Mouse (Mus musculus) adrenal gland, postnatal 0 days (tissue): ENCODE results near the gene Hnrnph3. TPM values are rescaled to one million over a fixed set of nuclear protein-coding genes. Genes with fewer than 3 reads are reported as not detected.

Source experiments
- polyA plus RNA-seq: library from polyadenylated mRNA; unstranded; fragments of >200 nt; fragmentation: Nextera tagmentation; extraction: Ambion mirVana; gene quantifications from 2 replicates; pipeline ENCODE4 v1.2.1, GENCODE M21; 2015

The Hnrnph3 gene
- polyA plus RNA-seq: 37.8 and 49.7 TPM in 2 replicates

DNA sequence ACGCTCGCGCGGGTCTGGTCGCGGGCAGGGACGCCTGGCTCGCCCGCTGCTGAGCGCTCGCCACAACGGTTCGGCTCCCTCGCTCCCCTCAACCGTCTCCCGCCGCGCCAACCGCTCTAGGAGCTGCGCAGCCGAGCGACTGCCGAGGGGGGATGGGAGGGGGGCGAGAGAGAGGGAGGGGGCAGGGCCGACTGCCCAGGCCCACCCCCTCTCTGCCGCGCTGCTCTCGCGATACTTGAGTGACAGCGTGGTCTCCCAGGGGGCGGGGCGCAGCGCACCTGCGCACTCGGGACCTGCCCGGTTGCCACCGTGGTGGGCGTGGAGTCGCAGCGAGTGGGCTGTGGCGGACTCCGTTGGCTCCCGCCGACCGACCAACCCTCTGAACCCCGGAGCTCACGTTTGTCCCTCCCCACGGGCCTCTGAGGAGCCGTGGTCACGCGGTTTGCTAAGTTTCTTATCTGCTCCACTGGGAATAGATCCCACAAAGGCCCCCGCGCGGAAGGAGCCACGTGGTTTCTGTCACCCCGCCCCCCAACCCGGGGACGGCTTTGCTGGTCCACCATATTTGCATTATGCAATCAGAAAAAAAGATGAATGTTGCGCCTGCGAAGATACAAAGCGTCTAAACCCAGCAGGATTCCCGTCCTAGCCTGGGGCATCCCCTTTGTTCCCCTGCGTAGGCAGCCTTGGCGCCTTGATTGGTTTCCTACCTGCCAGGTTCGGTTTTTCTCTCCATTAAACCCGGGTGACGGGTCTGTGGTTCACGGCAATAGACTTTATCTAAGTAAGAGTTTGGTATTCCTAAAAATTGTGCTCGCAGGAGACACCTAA, at the start of gene Hnrnph3, which contains the start of gene Pbld2:
Gene Hnrnph3 (minus strand): TSS at position 469 of the 831 bp plus-strand sequence.
Gene Pbld2 (plus strand): TSS at position 567 of the 831 bp plus-strand sequence.

DNA sequence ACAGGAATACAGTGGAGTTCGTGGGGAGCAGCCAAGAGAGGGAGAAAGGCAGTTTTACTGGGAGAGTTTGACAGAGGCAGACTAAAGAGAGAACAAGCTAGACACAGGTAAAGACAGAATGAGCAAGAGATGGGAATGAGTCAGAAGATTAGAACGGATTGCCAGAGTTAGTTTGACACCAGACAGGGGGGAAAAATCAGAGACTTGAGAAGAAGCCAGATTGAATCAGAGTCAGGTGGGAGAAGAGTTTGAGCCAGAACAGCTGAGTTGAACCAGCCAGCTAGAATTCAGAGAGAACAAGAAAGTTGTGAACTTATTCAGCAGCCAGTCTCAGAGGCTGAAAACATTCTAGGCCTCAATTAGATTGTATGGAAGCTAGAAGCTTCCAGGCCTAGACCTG, 35.8 kb upstream of the Hnrnph3 start, which contains the start of gene Pbld1:
Gene Pbld1 (plus strand): TSS at position 301 of the 400 bp plus-strand sequence.

DNA sequence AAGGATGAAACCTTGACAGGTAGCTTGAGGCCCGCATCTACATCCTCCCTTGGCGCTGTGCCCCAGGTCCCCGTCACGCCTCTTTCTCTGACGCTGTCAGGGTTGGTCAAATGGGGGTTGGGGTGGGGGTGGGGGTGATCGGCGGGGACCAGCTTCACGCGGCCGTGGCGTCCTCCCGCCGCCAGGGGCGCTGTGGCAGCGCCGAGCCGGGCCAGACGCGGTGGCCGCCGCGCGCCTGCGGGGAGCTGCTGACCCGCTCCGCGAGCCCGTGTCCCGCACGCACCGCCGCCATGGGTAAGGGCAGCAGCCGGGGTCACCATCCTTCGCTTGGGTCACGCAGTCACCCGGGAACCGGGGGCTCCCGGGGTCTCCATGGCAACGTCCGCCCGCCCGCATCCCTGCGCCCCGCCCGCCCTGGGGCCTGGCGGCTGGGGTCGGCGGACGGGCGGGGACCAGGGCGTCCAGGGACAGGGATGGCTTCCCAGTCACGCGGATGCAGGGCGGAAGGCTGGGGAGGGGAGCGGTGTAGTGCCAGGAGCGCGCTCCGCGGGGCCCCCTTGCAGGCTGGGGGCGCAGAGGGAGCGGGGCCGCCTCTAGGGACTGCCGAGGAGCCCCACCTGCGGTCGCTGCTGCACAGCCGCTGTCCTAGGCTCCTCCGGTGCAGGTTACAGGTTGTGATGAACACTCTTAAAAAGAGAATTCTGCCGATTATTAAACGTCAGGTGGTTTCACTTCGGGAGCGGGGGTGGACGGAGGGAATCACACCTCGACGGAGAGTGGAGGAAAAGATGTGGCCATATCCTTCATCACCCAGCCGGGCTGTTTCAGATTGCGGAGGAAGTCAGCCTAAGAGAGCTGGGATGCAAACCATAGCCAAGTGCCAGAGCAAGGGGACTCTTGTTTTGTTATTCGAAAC, 43.7 kb downstream of the Hnrnph3 start, which contains the start of gene Rufy2:
Gene Rufy2 (plus strand): TSS at position 185 of the 916 bp plus-strand sequence.

Other genes starting within 250 kb of the Hnrnph3 start
- 41.5 and 60.8 TPM in 2 replicates for gene Ccar1, start 231.9 kb downstream of the Hnrnph3 start, polyA plus RNA-seq
- 12.7 and 12.8 TPM in 2 replicates for gene Tet1, start 115.2 kb downstream of the Hnrnph3 start, polyA plus RNA-seq
- gene Slc25a16, start 103.6 kb downstream of the Hnrnph3 start, polyA plus RNA-seq: 9.4 and 25.4 TPM in 2 replicates
- gene Dna2, start 77.2 kb downstream of the Hnrnph3 start, polyA plus RNA-seq: 4.0 and 5.0 TPM in 2 replicates
- gene Rufy2, start 44.0 kb downstream of the Hnrnph3 start, polyA plus RNA-seq: 22.6 and 24.4 TPM in 2 replicates
- 3.2 and 4.1 TPM in 2 replicates for gene Pbld2, start 98 bp upstream of the Hnrnph3 start, polyA plus RNA-seq
- 3.2 and 3.8 TPM in 2 replicates for gene Pbld1, start 35.9 kb upstream of the Hnrnph3 start, polyA plus RNA-seq
- gene Atoh7, start 75.4 kb upstream of the Hnrnph3 start, polyA plus RNA-seq: 0.08 TPM in 1 of 2 replicates, not detected in the other
- 0.18 TPM in 1 of 2 replicates, not detected in the other for gene Mypn, start 179.7 kb upstream of the Hnrnph3 start, polyA plus RNA-seq
- 36.2 and 57.1 TPM in 2 replicates for gene Herc4, start 219.6 kb upstream of the Hnrnph3 start, polyA plus RNA-seq